Mouse (Mus musculus) lung, postnatal 0 days (tissue): ENCODE results near the gene Gm26657. TPM values are rescaled to one million over a fixed set of nuclear protein-coding genes. Genes with fewer than 3 reads are reported as not detected.
A peak's percentile ranks its signal among the peaks of the same experiment; 100 is the strongest.

ENCODE experiments used
- ATAC-seq: fragments of 200-750 bp; cut with Nextera tagmentation; 2 replicates; pipeline ENCODE4 v1.8.0; 2017; ENCODE audit warnings: moderate library complexity
- DNase-seq: peaks from one replicate; pipeline ENCODE4 v3.0.0-alpha.2; 2016; ENCODE audit warnings: low spot score
- H3K27ac ChIP-seq: fragments of 300-500 bp; sonication (generic); 2 replicates; pipeline ENCODE4 v1.5.1; 2014; ENCODE audit warnings: antibody characterized with exemption, mild to moderate bottlenecking, low read length, mixed read lengths
- H3K27me3 ChIP-seq: fragments of 300-500 bp; sonication (generic); replicated peaks from 2 replicates; pipeline ENCODE4 v1.6.1; 2014; ENCODE audit warnings: low read length, mixed read lengths; ENCODE audit not compliant: insufficient read depth
- H3K36me3 ChIP-seq: fragments of 300-500 bp; sonication (generic); 2 replicates; pipeline ENCODE4 v1.6.1; 2014; ENCODE audit warnings: low read length, mixed read lengths; ENCODE audit not compliant: insufficient read depth
- H3K4me1 ChIP-seq: fragments of 300-500 bp; sonication (generic); 2 replicates; pipeline ENCODE4 v1.6.1; 2014; ENCODE audit warnings: antibody characterized with exemption, low read depth, low read length, mixed read lengths; ENCODE audit not compliant: insufficient read depth
- H3K4me2 ChIP-seq: fragments of 300-500 bp; sonication (generic); replicated peaks from 2 replicates; pipeline ENCODE4 v1.6.1; 2014; ENCODE audit warnings: low read depth, mild to moderate bottlenecking, low read length, moderate library complexity, mixed read lengths
- H3K4me3 ChIP-seq: fragments of 300-500 bp; sonication (generic); 2 replicates; pipeline ENCODE4 v1.5.1; 2014; ENCODE audit warnings: low read depth, low read length
- H3K9ac ChIP-seq: fragments of 300-500 bp; sonication (generic); replicated peaks from 2 replicates; pipeline ENCODE4 v1.6.1; 2014; ENCODE audit warnings: low read depth, mild to moderate bottlenecking
- H3K9me3 ChIP-seq: fragments of 300-500 bp; sonication (generic); 2 replicates; pipeline ENCODE4 v1.6.1; 2016; ENCODE audit warnings: low read length, mixed read lengths
- CTCF ChIP-seq: IDR thresholded peaks from 2 replicates; pipeline ENCODE4 v1.5.1; 2016; ENCODE audit warnings: antibody characterized with exemption, mild to moderate bottlenecking
- EP300 ChIP-seq: IDR thresholded peaks from 2 replicates; pipeline ENCODE4 v1.6.1; 2016; ENCODE audit warnings: antibody characterized with exemption, mild to moderate bottlenecking, control low read depth
- WGBS: fragments of 180-500 bp; shearing (Covaris S2); extraction: QIAGEN DNeasy Blood & Tissue Kit; methylation state at CpG from one replicate; pipeline ENCODE4 v1.1.7; 2014; 5-methylcytosine and 5-hydroxymethylcytosine counted together
- polyA plus RNA-seq: library from polyadenylated mRNA; unstranded; fragments of >200 nt; fragmentation: Nextera tagmentation; extraction: Ambion mirVana; gene quantifications from 2 replicates; pipeline ENCODE4 v1.2.1, GENCODE M21; 2015

Gm26657 gene
- polyA plus RNA-seq, 1 experiment from 2014 or later = not detected

DNA sequence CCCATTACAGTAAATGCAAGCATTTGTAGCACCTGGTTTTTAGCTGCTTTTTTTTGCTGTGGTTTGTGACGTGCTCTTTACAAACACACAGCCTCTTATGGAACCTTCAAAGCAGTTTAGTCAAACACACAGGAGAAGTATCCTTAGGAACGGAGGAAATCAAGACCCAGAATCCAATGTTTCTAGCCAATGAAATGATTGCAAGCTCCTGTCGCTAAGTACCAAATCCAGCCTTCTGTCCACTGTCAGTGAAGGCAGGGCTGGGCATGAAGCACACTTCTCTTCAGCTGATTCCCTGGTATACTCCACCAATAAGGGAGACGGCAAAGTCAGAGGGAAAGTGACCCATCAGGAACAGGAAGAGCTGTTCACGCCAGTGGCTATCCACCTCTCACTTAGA is 16.2 kb downstream of the Gm26657 start:
- Histone ChIP-seq H3K4me2 (no peak overlapping the region), H3K9ac (no peak overlapping the region), H3K27ac (peak overlapping the region; percentile 66; the same call in 1 of the 2 replicates), H3K9me3 (no peaks in the 10 kb centered on the region), H3K36me3 (peaks cover 37% of the 10 kb centered on the region), H3K27me3 (no peaks in the 10 kb centered on the region), H3K4me3 (no peak overlapping the region), H3K4me1 (no peaks in the 10 kb centered on the region)
- DNase-seq (peak; percentile 18), ATAC-seq (peak; percentile 29)
- 74% methylated on average over 5 of the region's 5 CpGs for WGBS
- no peak for TF ChIP-seq CTCF
- no peak for TF ChIP-seq EP300

DNA sequence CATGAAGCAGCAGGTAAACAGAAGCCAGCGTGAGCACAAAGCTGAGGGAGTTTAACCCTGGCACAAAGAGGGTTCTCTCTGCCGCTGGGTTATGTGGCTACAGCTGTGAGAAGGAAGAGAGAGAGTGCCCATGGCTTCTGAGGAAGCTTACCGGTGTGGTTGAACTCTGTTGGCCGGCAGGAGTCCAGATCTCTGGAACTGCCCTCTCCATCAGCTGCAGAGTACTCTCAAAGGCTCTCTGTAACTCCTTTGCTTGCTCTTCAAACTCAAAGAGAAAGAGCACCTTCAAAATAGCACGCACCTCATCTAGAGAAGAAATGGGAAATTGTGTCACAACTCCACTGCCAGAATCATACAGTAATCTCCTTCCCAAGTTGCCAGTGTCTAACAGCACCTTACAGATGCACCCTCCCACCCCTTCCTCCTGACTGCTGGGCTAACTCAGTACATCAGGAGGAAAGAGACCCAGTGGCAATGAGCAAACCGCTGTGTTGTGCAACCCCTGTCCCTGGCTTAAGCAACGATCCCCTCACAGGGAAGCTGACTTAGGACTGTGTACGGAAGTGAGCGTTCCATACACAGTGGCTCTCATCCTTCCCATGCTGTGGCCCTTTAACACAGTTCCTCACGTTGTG is 17.2 kb downstream of the Gm26657 start:
- H3K4me2 ChIP-seq = no peak overlapping the region
- 71% methylated on average over 10 of the region's 10 CpGs for WGBS
- peak; percentile 89 for ATAC-seq
- peak overlapping the region; percentile 66; the same call in 1 of the 2 replicates for H3K27ac ChIP-seq
- H3K27me3 ChIP-seq = no peaks in the 10 kb centered on the region
- DNase-seq = peak; percentile 69
- no peak overlapping the region for H3K9ac ChIP-seq
- H3K4me1 ChIP-seq = no peaks in the 10 kb centered on the region
- H3K9me3 ChIP-seq = no peaks in the 10 kb centered on the region
- no peak overlapping the region for H3K4me3 ChIP-seq
- TF ChIP-seq CTCF (no peak), EP300 (peak; percentile 21)
- peaks cover 32% of the 10 kb centered on the region for H3K36me3 ChIP-seq

DNA sequence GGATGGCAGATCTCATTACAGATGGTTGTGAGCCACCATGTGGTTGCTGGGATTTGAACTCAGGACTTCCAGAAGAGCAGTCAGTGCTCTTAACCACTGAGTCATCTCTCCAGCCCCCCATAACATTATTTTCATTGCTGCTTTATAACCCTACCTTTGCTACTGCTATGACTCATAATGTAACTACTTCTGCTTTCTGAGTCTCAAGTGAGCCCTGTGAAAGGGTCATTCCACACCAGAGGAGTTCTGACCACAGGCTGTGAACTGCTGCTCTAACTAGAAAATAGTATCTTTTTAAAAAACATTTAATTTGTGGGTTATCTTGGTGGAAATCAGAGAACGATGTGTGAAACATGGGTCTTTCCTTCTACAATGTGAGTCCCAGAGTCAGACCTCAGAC is 17.8 kb downstream of the Gm26657 start:
- H3K9ac ChIP-seq = no peak overlapping the region
- ATAC-seq (peak; percentile 56; the same call in 1 of the 2 replicates), DNase-seq (peak; percentile 48)
- H3K4me1 ChIP-seq = no peaks in the 10 kb centered on the region
- peaks cover 32% of the 10 kb centered on the region for H3K36me3 ChIP-seq
- no peaks in the 10 kb centered on the region for H3K27me3 ChIP-seq
- TF ChIP-seq CTCF (no peak), EP300 (no peak)
- no peak overlapping the region for H3K27ac ChIP-seq
- 84% methylated on average over 1 of the region's 1 CpGs for WGBS
- H3K9me3 ChIP-seq = no peaks in the 10 kb centered on the region
- H3K4me3 ChIP-seq = no peak overlapping the region
- H3K4me2 ChIP-seq = no peak overlapping the region

DNA sequence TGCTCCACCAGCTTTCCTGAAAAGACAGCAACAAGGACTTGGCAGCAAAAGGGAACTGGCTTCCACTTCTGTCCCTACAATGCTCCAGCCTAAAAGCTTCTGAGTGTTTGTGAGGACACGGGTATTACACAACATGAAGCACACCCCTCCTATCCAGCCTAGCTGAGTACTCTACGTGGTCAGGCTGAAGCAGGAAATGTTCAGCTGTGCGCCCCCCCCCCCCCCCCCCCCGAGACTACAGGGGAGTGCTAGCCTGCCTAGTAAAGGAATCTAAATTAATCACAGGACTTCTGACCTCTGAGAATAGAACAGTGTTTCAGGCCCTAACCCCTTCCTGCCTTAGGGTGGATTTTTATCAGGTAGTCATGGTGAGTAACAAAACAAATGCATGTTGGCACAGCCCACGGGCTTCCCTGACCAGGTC is 28.0 kb downstream of the Gm26657 start:
- Histone ChIP-seq H3K4me2 (no peak overlapping the region), H3K27me3 (no peaks in the 10 kb centered on the region), H3K4me3 (no peak overlapping the region), H3K36me3 (peaks cover 38% of the 10 kb centered on the region; the same call in 1 of the 2 replicates), H3K9ac (no peak overlapping the region), H3K9me3 (no peaks in the 10 kb centered on the region), H3K4me1 (no peaks in the 10 kb centered on the region), H3K27ac (no peak overlapping the region)
- DNase-seq (peak; percentile 79), ATAC-seq (peak; percentile 82)
- TF ChIP-seq CTCF = no peak
- no peak for TF ChIP-seq EP300
- 62% methylated on average over 5 of the region's 5 CpGs for WGBS

DNA sequence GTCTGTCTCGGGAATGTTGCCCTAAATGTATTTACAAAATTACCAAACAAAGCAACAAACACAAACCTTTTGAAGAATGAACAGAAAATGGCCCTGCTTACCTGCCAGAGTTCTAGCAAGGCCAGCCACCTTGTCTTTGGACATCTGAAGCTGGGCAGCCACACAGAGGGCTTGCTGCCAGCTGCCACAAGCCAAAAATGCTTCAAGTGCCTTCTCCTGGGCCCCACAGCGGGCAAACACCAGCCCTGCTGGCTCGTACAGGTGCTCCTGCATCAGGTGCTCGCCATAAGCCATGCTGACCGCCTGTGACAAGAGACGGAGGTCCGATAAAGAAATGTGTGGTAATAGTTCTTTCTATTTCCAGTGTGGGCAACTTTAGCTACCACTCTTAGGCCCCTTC is 29.0 kb downstream of the Gm26657 start:
- Histone ChIP-seq H3K36me3 (peaks cover 48% of the 10 kb centered on the region; the same call in 1 of the 2 replicates), H3K9me3 (no peaks in the 10 kb centered on the region), H3K4me3 (no peak overlapping the region), H3K4me1 (no peaks in the 10 kb centered on the region), H3K27ac (no peak overlapping the region), H3K4me2 (no peak overlapping the region), H3K27me3 (no peaks in the 10 kb centered on the region), H3K9ac (no peak overlapping the region)
- DNase-seq (no peak), ATAC-seq (peak; percentile 56)
- no peak for TF ChIP-seq CTCF
- TF ChIP-seq EP300 = no peak
- 61% methylated on average over 7 of the region's 7 CpGs for WGBS

DNA sequence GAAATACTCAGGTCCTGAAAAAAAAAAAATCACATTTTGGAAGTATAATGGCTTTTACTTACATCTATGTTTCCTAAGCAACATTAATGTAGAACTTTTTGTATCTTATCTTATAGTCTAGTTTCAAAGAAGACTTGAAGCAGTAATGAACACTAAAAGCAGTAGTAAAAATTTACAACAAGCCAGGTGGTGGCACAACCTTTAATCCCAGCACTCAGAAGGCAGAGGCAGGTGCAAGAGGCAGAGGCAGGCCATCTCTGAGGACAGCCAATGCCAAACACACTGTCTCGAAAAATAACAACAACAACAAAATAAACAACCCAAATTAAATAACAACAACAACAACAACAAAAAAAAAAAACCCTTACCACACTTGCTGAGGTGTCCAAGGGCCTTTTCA is 31.2 kb downstream of the Gm26657 start:
- Histone ChIP-seq H3K4me3 (no peak overlapping the region), H3K27me3 (no peaks in the 10 kb centered on the region)

More for the DNA sequence above, 31.2 kb downstream of the Gm26657 start:
- H3K27ac ChIP-seq = no peak overlapping the region
- DNase-seq (no peak), ATAC-seq (no peak)
- WGBS = 60% methylated on average over 1 of the region's 1 CpGs
- peaks cover 54% of the 10 kb centered on the region; the same call in 1 of the 2 replicates for H3K36me3 ChIP-seq
- H3K4me1 ChIP-seq = no peaks in the 10 kb centered on the region
- no peak overlapping the region for H3K9ac ChIP-seq
- H3K4me2 ChIP-seq = no peak overlapping the region
- TF ChIP-seq CTCF (no peak), EP300 (no peak)
- H3K9me3 ChIP-seq = no peaks in the 10 kb centered on the region

Other genes starting within 250 kb of the Gm26657 start
- 0.08 TPM in 1 of 2 replicates, not detected in the other for gene Actl7b, start 1.4 kb downstream of the Gm26657 start, polyA plus RNA-seq
- not detected in 2 replicates for gene Actl7a, start 3.3 kb downstream of the Gm26657 start, polyA plus RNA-seq
- gene Elp1, start 62.3 kb downstream of the Gm26657 start, polyA plus RNA-seq = 14.3 and 16.4 TPM in 2 replicates
- 4.3 and 4.7 TPM in 2 replicates for gene Fam206a, start 62.3 kb downstream of the Gm26657 start, polyA plus RNA-seq
- gene Ctnnal1, start 125.1 kb downstream of the Gm26657 start, polyA plus RNA-seq = 15.2 and 16.1 TPM in 2 replicates
- gene Tmem245, start 207.4 kb downstream of the Gm26657 start, polyA plus RNA-seq = 12.6 and 16.7 TPM in 2 replicates